Mouse (Mus musculus) urinary bladder, postnatal 4 days (tissue): ENCODE data around the gene Uba7.
"Not testable (repeated sequence)": the region's sequence is repeated elsewhere in the genome, so short reads cannot be mapped to it uniquely, and the experiment has no call there.

Source experiments
- DNase-seq, 2 experiments: peaks; one replicate each; pipeline ENCODE4 v3.0.0; 2021 to 2022; ENCODE audit warnings: low spot score in 2 of 2

Uba7 gene

GRCm38 (mm10) chr9:107993013-107993412, 17.7 kb downstream of the Uba7 start:
- no peak for DNase-seq

GRCm38 (mm10) chr9:107994464-107994863, 19.2 kb downstream of the Uba7 start:
- DNase-seq: no peak

GRCm38 (mm10) chr9:107995513-107995912, 20.2 kb downstream of the Uba7 start:
- no peak for DNase-seq

GRCm38 (mm10) chr9:107996049-107996448, 20.7 kb downstream of the Uba7 start, which contains the start of gene Gm20662:
Gm20662 (plus strand) TSS chr9:107996349.
- no peak for DNase-seq

GRCm38 (mm10) chr9:108001922-108002770, 26.8 kb downstream of the Uba7 start, which contains the start of gene Ip6k1:
Ip6k1 (plus strand) TSS chr9:108002501.
- DNase-seq: peak; percentile 99 to 100

GRCm38 (mm10) chr9:108002778-108003530, 27.6 kb downstream of the Uba7 start:
- DNase-seq: no peak

- DNase-seq: no peak
Measured at GRCm38 (mm10) chr9:108003531-108003890, 28.2 kb downstream of the Uba7 start.

GRCm38 (mm10) chr9:108008041-108008440, 32.7 kb downstream of the Uba7 start:
- no peak for DNase-seq

GRCm38 (mm10) chr9:108010385-108010784, 35.1 kb downstream of the Uba7 start:
- DNase-seq: no peak

GRCm38 (mm10) chr9:108013577-108013976, 38.3 kb downstream of the Uba7 start:
- not testable (repeated sequence) for DNase-seq

- DNase-seq: no peak
Measured at GRCm38 (mm10) chr9:108017127-108017526, 41.8 kb downstream of the Uba7 start.

- DNase-seq: no peak
Measured at GRCm38 (mm10) chr9:108020741-108021140, 45.4 kb downstream of the Uba7 start.

- no peak for DNase-seq
Measured at GRCm38 (mm10) chr9:108023216-108023615, 47.9 kb downstream of the Uba7 start.

GRCm38 (mm10) chr9:108026584-108026983, 51.3 kb downstream of the Uba7 start:
- DNase-seq: no peak

GRCm38 (mm10) chr9:108027867-108028266, 52.6 kb downstream of the Uba7 start:
- DNase-seq: no peak

- DNase-seq: no peak
Measured at GRCm38 (mm10) chr9:108032126-108032525, 56.8 kb downstream of the Uba7 start.
